Mouse (Mus musculus): Measurements from ENCODE around the gene Slco2a1. TPM values are rescaled to one million over a fixed set of nuclear protein-coding genes. Genes with fewer than 3 reads are reported as not detected.

Slco2a1 gene
- polyA plus RNA-seq, 1 experiment = not detected

DNA sequence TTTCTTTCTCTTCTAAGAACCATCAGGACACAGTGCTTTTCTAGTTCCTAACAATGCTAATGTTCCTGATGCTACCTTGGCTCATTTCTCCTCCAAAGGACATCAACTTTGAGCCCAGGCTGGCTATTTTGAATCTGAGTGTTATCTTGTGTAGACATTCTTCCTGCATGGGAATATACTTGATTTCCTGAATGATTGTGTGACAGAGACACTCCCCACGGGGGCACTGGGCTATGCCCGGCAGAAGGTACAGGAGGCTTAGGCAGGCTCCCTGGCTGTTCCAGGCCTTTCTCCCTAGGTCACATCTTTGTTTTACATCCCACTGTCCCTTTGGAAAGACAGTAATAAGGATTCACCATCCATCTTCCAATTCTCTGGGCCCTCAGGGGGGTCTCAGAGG lies 49.8 kb downstream of the Slco2a1 start:
- TF ChIP-seq CTCF (IDR thresholded peaks at IDR 0.05; ENCODE audit: insufficient read depth, low read depth, low read length) (no peak), POLR2A (IDR thresholded peaks at IDR 0.05; ENCODE audit: insufficient read depth, low read depth, low read length) (no peak)
- WGBS = 83% methylated on average over 2 of the region's 2 CpGs
- no peak overlapping the region for H3K27ac ChIP-seq (ENCODE audit: insufficient read depth, low read depth, low read length)
- H3K4me1 ChIP-seq (ENCODE audit: control insufficient read depth, insufficient read depth, low read length) = no peaks in the 10 kb centered on the region
- no peak overlapping the region for H3K4me3 ChIP-seq (ENCODE audit: insufficient read depth, low read depth, low read length)

- TF ChIP-seq CTCF (IDR thresholded peaks at IDR 0.05; ENCODE audit: insufficient read depth, low read depth, low read length) = no peak
- TF ChIP-seq POLR2A (IDR thresholded peaks at IDR 0.05; ENCODE audit: insufficient read depth, low read depth, low read length) = no peak
- no peak overlapping the region for H3K27ac ChIP-seq (ENCODE audit: insufficient read depth, low read depth, low read length)
- no peaks in the 10 kb centered on the region for H3K4me1 ChIP-seq (ENCODE audit: control insufficient read depth, insufficient read depth, low read length)
- H3K4me3 ChIP-seq (ENCODE audit: insufficient read depth, low read depth, low read length) = no peak overlapping the region
- WGBS = 92% methylated on average over 7 of the region's 7 CpGs
Observed at GRCm38 (mm10) chr9:103038705-103039104, 50.2 kb downstream of the Slco2a1 start.

DNA sequence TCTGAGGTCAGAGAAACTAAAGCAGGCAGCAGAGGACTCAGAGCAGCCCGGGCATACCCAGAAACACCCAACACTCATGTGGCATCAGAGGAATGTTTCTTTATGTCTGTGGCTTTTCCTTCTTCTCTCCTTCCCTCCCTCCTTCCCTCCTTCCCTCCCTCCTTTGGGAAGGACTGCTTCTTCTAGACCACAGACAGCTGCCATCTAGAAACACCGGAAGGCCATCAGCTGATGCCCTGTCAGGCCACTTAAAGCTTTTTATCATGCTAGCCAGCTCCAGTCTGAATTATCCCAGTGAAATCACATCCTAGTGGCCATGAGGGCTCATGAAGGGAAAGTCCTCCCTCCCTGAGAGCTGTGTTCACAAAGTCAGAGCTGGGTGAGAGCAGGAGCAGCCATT lies 52.1 kb downstream of the Slco2a1 start:
- no peak for TF ChIP-seq CTCF (IDR thresholded peaks at IDR 0.05; ENCODE audit: insufficient read depth, low read depth, low read length)
- no peak for TF ChIP-seq POLR2A (IDR thresholded peaks at IDR 0.05; ENCODE audit: insufficient read depth, low read depth, low read length)
- no peak overlapping the region for H3K4me3 ChIP-seq (ENCODE audit: insufficient read depth, low read depth, low read length)
- 88% methylated on average over 2 of the region's 2 CpGs for WGBS
- no peak overlapping the region for H3K27ac ChIP-seq (ENCODE audit: insufficient read depth, low read depth, low read length)
- no peaks in the 10 kb centered on the region for H3K4me1 ChIP-seq (ENCODE audit: control insufficient read depth, insufficient read depth, low read length)

DNA sequence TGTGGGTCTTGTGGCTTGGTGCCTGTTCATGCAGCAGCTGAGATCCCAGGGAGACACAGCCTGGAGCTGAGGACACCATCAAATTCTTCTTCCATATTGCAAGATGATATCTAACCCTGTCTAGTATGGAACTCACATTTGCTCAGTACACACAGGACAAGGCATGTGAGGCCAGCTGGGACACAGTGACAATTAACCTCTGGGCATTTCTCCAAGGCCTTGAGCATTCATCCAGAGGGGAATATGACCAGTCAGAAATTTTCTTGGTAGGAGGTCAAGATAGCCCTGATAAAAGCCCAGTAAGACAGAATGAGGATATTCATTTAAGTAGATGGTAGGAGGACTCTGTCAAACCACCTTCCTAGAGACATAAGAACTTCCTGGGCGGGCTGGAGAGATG lies 56.9 kb downstream of the Slco2a1 start:
- 83% methylated on average over 1 of the region's 1 CpGs for WGBS

DNA sequence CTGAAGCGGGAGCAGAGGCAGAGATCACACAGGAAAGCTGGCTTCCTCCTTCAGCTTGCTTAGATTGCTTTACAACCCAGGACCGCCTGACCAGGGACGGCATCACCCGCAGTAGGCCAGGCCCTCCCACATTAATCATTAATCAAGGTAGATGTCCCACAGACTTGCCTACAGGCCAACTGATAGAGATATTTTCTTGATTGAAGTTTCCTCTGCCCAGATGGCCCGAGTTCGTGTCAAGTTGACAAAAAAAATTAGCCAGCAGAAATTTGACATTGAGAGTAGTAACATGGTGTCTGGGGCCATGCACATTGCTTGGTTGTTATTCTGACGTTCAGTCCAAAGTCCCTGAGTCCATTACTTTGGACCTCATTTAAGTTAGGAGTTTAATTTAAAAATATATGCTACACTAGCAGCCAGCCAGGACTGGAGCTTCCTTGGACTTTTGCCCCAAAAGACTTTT lies 60.6 kb downstream of the Slco2a1 start:
- TF ChIP-seq POLR2A (IDR thresholded peaks at IDR 0.05; ENCODE audit: insufficient read depth, low read depth, low read length) (no peak), CTCF (IDR thresholded peaks at IDR 0.05; ENCODE audit: insufficient read depth, low read depth, low read length) (no peak)
- no peaks in the 10 kb centered on the region for H3K4me1 ChIP-seq (ENCODE audit: control insufficient read depth, insufficient read depth, low read length)
- H3K4me3 ChIP-seq (ENCODE audit: insufficient read depth, low read depth, low read length) = no peak overlapping the region
- H3K27ac ChIP-seq (ENCODE audit: insufficient read depth, low read depth, low read length) = no peak overlapping the region
- WGBS = 93% methylated on average over 7 of the region's 7 CpGs

More for the DNA sequence above, 56.9 kb downstream of the Slco2a1 start:
- no peak overlapping the region for H3K27ac ChIP-seq (ENCODE audit: insufficient read depth, low read depth, low read length)
- TF ChIP-seq CTCF (IDR thresholded peaks at IDR 0.05; ENCODE audit: insufficient read depth, low read depth, low read length) (no peak), POLR2A (IDR thresholded peaks at IDR 0.05; ENCODE audit: insufficient read depth, low read depth, low read length) (no peak)
- no peaks in the 10 kb centered on the region for H3K4me1 ChIP-seq (ENCODE audit: control insufficient read depth, insufficient read depth, low read length)
- no peak overlapping the region for H3K4me3 ChIP-seq (ENCODE audit: insufficient read depth, low read depth, low read length)

GRCm38 (mm10) chr9:103053829-103054228 lies 65.3 kb downstream of the Slco2a1 start:
- no peak overlapping the region for H3K27ac ChIP-seq (ENCODE audit: insufficient read depth, low read depth, low read length)
- TF ChIP-seq POLR2A (IDR thresholded peaks at IDR 0.05; ENCODE audit: insufficient read depth, low read depth, low read length) = no peak
- no peak for TF ChIP-seq CTCF (IDR thresholded peaks at IDR 0.05; ENCODE audit: insufficient read depth, low read depth, low read length)
- WGBS = 82% methylated on average over 7 of the region's 7 CpGs

DNA sequence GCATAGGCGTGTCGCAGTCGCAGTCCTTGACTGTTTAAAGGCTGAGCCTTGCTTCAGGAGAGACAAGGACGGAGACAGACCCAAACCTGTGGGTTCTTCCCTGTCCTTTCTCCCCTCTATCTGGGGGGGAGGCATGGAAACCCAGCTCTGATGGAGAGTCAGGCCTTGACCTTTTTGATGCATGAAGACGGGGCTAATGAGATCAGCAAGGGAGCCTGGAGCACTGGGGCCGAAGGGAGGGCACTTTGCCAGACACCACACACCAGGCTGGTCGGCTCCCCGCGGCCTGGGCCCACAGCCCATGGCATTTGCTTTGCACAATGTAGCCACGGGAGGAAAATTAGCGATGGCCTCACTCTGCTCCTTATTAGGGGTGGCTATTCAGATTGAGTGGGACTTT lies 66.5 kb downstream of the Slco2a1 start:
- Histone ChIP-seq H3K4me1 (ENCODE audit: control insufficient read depth, insufficient read depth, low read length) (peaks cover 15% of the 10 kb centered on the region), H3K27ac (ENCODE audit: insufficient read depth, low read depth, low read length) (no peak overlapping the region), H3K4me3 (ENCODE audit: insufficient read depth, low read depth, low read length) (no peak overlapping the region)
- TF ChIP-seq CTCF (IDR thresholded peaks at IDR 0.05; ENCODE audit: insufficient read depth, low read depth, low read length) (no peak), POLR2A (IDR thresholded peaks at IDR 0.05; ENCODE audit: insufficient read depth, low read depth, low read length) (no peak)
- WGBS = 61% methylated on average over 11 of the region's 11 CpGs

More at GRCm38 (mm10) chr9:103053829-103054228, 65.3 kb downstream of the Slco2a1 start:
- H3K4me3 ChIP-seq (ENCODE audit: insufficient read depth, low read depth, low read length) = no peak overlapping the region
- peaks cover 15% of the 10 kb centered on the region for H3K4me1 ChIP-seq (ENCODE audit: control insufficient read depth, insufficient read depth, low read length)

- WGBS = 89% methylated on average over 5 of the region's 5 CpGs
- no peak for TF ChIP-seq POLR2A (IDR thresholded peaks at IDR 0.05; ENCODE audit: insufficient read depth, low read depth, low read length)
- TF ChIP-seq CTCF (IDR thresholded peaks at IDR 0.05; ENCODE audit: insufficient read depth, low read depth, low read length) = no peak
- no peak overlapping the region for H3K4me3 ChIP-seq (ENCODE audit: insufficient read depth, low read depth, low read length)
- H3K27ac ChIP-seq (ENCODE audit: insufficient read depth, low read depth, low read length) = no peak overlapping the region
- H3K4me1 ChIP-seq (ENCODE audit: control insufficient read depth, insufficient read depth, low read length) = peaks cover 15% of the 10 kb centered on the region
Observed at GRCm38 (mm10) chr9:103056164-103056563, 67.7 kb downstream of the Slco2a1 start.

DNA sequence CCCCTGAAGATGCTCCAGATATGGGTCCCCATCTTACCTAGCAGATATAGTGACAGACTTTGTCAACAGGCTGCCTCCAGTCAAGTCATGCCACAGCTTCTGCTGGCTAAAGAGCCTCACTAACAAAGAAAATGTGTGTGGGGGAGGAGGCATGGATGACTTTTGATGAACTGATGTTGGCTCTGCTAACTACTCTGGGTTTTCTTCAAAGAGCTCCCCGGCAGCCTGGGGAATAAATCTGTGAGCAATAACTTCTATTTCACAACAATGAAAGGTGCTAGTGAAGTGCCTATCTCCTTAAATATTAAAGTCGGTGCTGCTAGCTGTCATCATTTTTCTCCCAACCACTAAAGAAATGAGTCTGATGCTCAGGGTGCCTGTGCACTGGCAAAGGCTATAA lies 72.0 kb downstream of the Slco2a1 start:
- TF ChIP-seq POLR2A (IDR thresholded peaks at IDR 0.05; ENCODE audit: insufficient read depth, low read depth, low read length) (no peak), CTCF (IDR thresholded peaks at IDR 0.05; ENCODE audit: insufficient read depth, low read depth, low read length) (no peak)
- WGBS = 87% methylated on average over 2 of the region's 2 CpGs
- Histone ChIP-seq H3K27ac (ENCODE audit: insufficient read depth, low read depth, low read length) (no peak overlapping the region), H3K4me1 (ENCODE audit: control insufficient read depth, insufficient read depth, low read length) (peaks cover 8% of the 10 kb centered on the region; the same call in 1 of the 2 replicates), H3K4me3 (ENCODE audit: insufficient read depth, low read depth, low read length) (no peak overlapping the region)
